Mouse (Mus musculus) liver, postnatal 0 days (tissue): ENCODE data around the gene Hps3.

Experiments used
- CTCF ChIP-seq: sonication (generic); IDR thresholded peaks from 2 replicates; pipeline ENCODE4 v1.5.1; 2016; ENCODE audit warnings: antibody characterized with exemption, low read depth
- EP300 ChIP-seq: IDR thresholded peaks from 2 replicates; pipeline ENCODE4 v1.6.1; 2016; ENCODE audit warnings: antibody characterized with exemption, low read depth, mild to moderate bottlenecking

GRCm38 (mm10) chr3:19956885-19957284, 78.2 kb downstream of the Hps3 start, which contains the start of gene Cp:
- TF ChIP-seq CTCF (no peak), EP300 (0 out of 2 replicates have a peak, but pooled peaks have one; percentile 29)
